Mouse (Mus musculus) MN1 (cell line): ENCODE data around the gene Rara.
"Not testable (repeated sequence)": the region's sequence is repeated elsewhere in the genome, so short reads cannot be mapped to it uniquely, and the experiment has no call there.

ENCODE experiments used
- DNase-seq: peaks from one replicate; pipeline ENCODE4 v3.0.0-alpha.2; 2016; ENCODE audit warnings: low spot score

Gene Rara

GRCm38 (mm10) chr11:98922851-98923711 is 4.5 kb upstream of the Rara start:
- DNase-seq = peak; percentile 73

- no peak for DNase-seq
Measured at GRCm38 (mm10) chr11:98924633-98925175, 2.9 kb upstream of the Rara start.

- peak; percentile 61 for DNase-seq
Measured at GRCm38 (mm10) chr11:98925265-98925721, 2.3 kb upstream of the Rara start.

GRCm38 (mm10) chr11:98925868-98926311 is 1.7 kb upstream of the Rara start:
- no peak for DNase-seq

GRCm38 (mm10) chr11:98926553-98926952 is 1.1 kb upstream of the Rara start:
- no peak for DNase-seq

- DNase-seq = peak; percentile 78
Measured at GRCm38 (mm10) chr11:98928186-98928893, 722 bp downstream of the Rara start.

GRCm38 (mm10) chr11:98929503-98929902 is 1.9 kb downstream of the Rara start:
- peak; percentile 89 for DNase-seq

GRCm38 (mm10) chr11:98930127-98930601 is 2.5 kb downstream of the Rara start:
- peak; percentile 76 for DNase-seq

GRCm38 (mm10) chr11:98930773-98931512 is 3.3 kb downstream of the Rara start:
- DNase-seq = peak; percentile 79

- DNase-seq = no peak
Measured at GRCm38 (mm10) chr11:98931513-98932292, 4.1 kb downstream of the Rara start.

- DNase-seq = no peak
Measured at GRCm38 (mm10) chr11:98932293-98933091, 4.9 kb downstream of the Rara start.

GRCm38 (mm10) chr11:98933151-98933550 is 5.5 kb downstream of the Rara start:
- DNase-seq = peak; percentile 89

GRCm38 (mm10) chr11:98933847-98934246 is 6.2 kb downstream of the Rara start:
- not testable (repeated sequence) for DNase-seq

GRCm38 (mm10) chr11:98934367-98934766 is 6.7 kb downstream of the Rara start:
- no peak for DNase-seq

GRCm38 (mm10) chr11:98935123-98935522 is 7.5 kb downstream of the Rara start:
- no peak for DNase-seq

- DNase-seq = peak; percentile 74
Measured at GRCm38 (mm10) chr11:98936170-98936569, 8.6 kb downstream of the Rara start.

GRCm38 (mm10) chr11:98936606-98937409 is 9.2 kb downstream of the Rara start:
- no peak for DNase-seq

GRCm38 (mm10) chr11:98937410-98937913 is 9.8 kb downstream of the Rara start:
- peak; percentile 89 for DNase-seq
